Mouse (Mus musculus): ENCODE measurements at regions not wholly inside any gene's neighbourhood (a gene's known extent, or its start where the extent isn't known, plus 50 kb on each side); places are given as distances from the start of the nearest gene placed in this dataset.
A peak's percentile ranks its signal among the peaks of the same experiment; 100 is the strongest.
"Not testable (repeated sequence)": the region's sequence is repeated elsewhere in the genome, so short reads cannot be mapped to it uniquely, and the experiment has no call there.

GRCm38 (mm10) chr10:117474351-117475085 lies 94.7 kb upstream of the Cpsf6 start:
- DNase-seq = no peak

GRCm38 (mm10) chr10:117473471-117473870 lies 93.7 kb upstream of the Cpsf6 start:
- no peak for DNase-seq

GRCm38 (mm10) chr10:117472568-117472930 lies 92.7 kb upstream of the Cpsf6 start:
- no peak for DNase-seq

- peak; percentile 52 for DNase-seq
These were observed 92.2 kb upstream of the Cpsf6 start for GRCm38 (mm10) chr10:117471818-117472567.

- peak; percentile 51 for DNase-seq
These were observed 91.4 kb upstream of the Cpsf6 start for GRCm38 (mm10) chr10:117471036-117471817.

GRCm38 (mm10) chr10:117470481-117470880 lies 90.7 kb upstream of the Cpsf6 start:
- DNase-seq = no peak

- no peak for DNase-seq
These were observed 89.8 kb upstream of the Cpsf6 start for GRCm38 (mm10) chr10:117469573-117470090.

GRCm38 (mm10) chr10:117468931-117469572 lies 89.2 kb upstream of the Cpsf6 start:
- DNase-seq = no peak

- no peak for DNase-seq
These were observed 88.6 kb upstream of the Cpsf6 start for GRCm38 (mm10) chr10:117468381-117468780.

- DNase-seq = no peak
These were observed 87.3 kb upstream of the Cpsf6 start for GRCm38 (mm10) chr10:117467161-117467560.

- no peak for DNase-seq
These were observed 86.6 kb upstream of the Cpsf6 start for GRCm38 (mm10) chr10:117466391-117466790.

- DNase-seq = no peak
These were observed 85.9 kb upstream of the Cpsf6 start for GRCm38 (mm10) chr10:117465671-117466250.

GRCm38 (mm10) chr10:117465058-117465660 lies 85.3 kb upstream of the Cpsf6 start:
- peak; percentile 65 for DNase-seq

GRCm38 (mm10) chr10:117464331-117464730 lies 84.5 kb upstream of the Cpsf6 start:
- not testable (repeated sequence) for DNase-seq

- DNase-seq = no peak
These were observed 83.8 kb upstream of the Cpsf6 start for GRCm38 (mm10) chr10:117463636-117464035.

- no peak for DNase-seq
These were observed 83.1 kb upstream of the Cpsf6 start for GRCm38 (mm10) chr10:117462921-117463320.

GRCm38 (mm10) chr10:117461791-117462516 lies 82.1 kb upstream of the Cpsf6 start:
- peak; percentile 27 for DNase-seq

GRCm38 (mm10) chr10:117461261-117461660 lies 81.4 kb upstream of the Cpsf6 start:
- DNase-seq = no peak

- no peak for DNase-seq
These were observed 80.5 kb upstream of the Cpsf6 start for GRCm38 (mm10) chr10:117460366-117460730.

GRCm38 (mm10) chr10:117459651-117460365 lies 80.0 kb upstream of the Cpsf6 start:
- DNase-seq = no peak

Measured in kidney, postnatal 14 days (tissue).